Mouse (Mus musculus) MEL (cell line): ENCODE data around the gene N6amt1.

Source experiments
- CTCF ChIP-seq, 3 experiments: IDR thresholded peaks in 2 of 3; conservative IDR thresholded peaks in 1 of 3; 2 replicates each; pipeline ENCODE4 v1.5.1; 2011 to 2012; ENCODE audit warnings: low read length in 3 of 3, low read depth in 2 of 3, mild to moderate bottlenecking in 2 of 3, improper control_type of control experiment in 1 of 3, inconsistent platforms in 1 of 3, mixed read lengths in 1 of 3, moderate library complexity in 1 of 3; ENCODE audit not compliant: control insufficient read depth in 1 of 3, insufficient read depth in 1 of 3, poor library complexity in 1 of 3, severe bottlenecking in 1 of 3
- E2F4 ChIP-seq: IDR thresholded peaks from 2 replicates; pipeline ENCODE4 v1.6.1; 2011; ENCODE audit warnings: low read depth, low read length, improper control_type of control experiment, borderline replicate concordance
- GATA1 ChIP-seq: IDR thresholded peaks from 2 replicates; pipeline ENCODE4 v1.6.1; 2011; ENCODE audit warnings: low read depth, low read length, improper control_type of control experiment
- JUND ChIP-seq: IDR thresholded peaks from 2 replicates; pipeline ENCODE4 v1.6.1; 2011; ENCODE audit warnings: low read depth, mild to moderate bottlenecking, improper control_type of control experiment, low read length
- MAX ChIP-seq: IDR thresholded peaks from 2 replicates; pipeline ENCODE4 v1.6.1; 2011; ENCODE audit warnings: low read length, improper control_type of control experiment
- POLR2A ChIP-seq, 2 experiments: IDR thresholded peaks; 2 replicates each; pipeline ENCODE4 v1.6.1; 2011 to 2012; ENCODE audit warnings: low read length in 2 of 2, mild to moderate bottlenecking in 2 of 2, control low read depth in 1 of 2, improper control_type of control experiment in 1 of 2, low read depth in 1 of 2, moderate library complexity in 1 of 2; ENCODE audit not compliant: control insufficient read depth in 1 of 2, insufficient read depth in 1 of 2, poor library complexity in 1 of 2
- POLR2AphosphoS5 ChIP-seq: IDR thresholded peaks from 2 replicates; pipeline ENCODE4 v1.6.1; 2012; ENCODE audit warnings: low read depth, borderline replicate concordance, mild to moderate bottlenecking, inconsistent platforms, low read length, moderate library complexity, mixed read lengths
- SIN3A ChIP-seq: IDR thresholded peaks from 2 replicates; pipeline ENCODE4 v1.6.1; 2012; ENCODE audit warnings: low read length, improper control_type of control experiment, inconsistent platforms
- ZC3H11A ChIP-seq: IDR thresholded peaks from 2 replicates; pipeline ENCODE4 v1.6.1; 2012; ENCODE audit warnings: low read depth, mild to moderate bottlenecking, inconsistent platforms, low read length, improper control_type of control experiment
- ZKSCAN1 ChIP-seq: IDR thresholded peaks from 2 replicates; pipeline ENCODE4 v1.6.1; 2012; ENCODE audit warnings: low read depth, mild to moderate bottlenecking, inconsistent platforms, low read length, improper control_type of control experiment, moderate library complexity
- ZMIZ1 ChIP-seq: IDR thresholded peaks from 2 replicates; pipeline ENCODE4 v1.6.1; 2012; ENCODE audit warnings: low read depth, mild to moderate bottlenecking, inconsistent platforms, low read length, improper control_type of control experiment, moderate library complexity

DNA sequence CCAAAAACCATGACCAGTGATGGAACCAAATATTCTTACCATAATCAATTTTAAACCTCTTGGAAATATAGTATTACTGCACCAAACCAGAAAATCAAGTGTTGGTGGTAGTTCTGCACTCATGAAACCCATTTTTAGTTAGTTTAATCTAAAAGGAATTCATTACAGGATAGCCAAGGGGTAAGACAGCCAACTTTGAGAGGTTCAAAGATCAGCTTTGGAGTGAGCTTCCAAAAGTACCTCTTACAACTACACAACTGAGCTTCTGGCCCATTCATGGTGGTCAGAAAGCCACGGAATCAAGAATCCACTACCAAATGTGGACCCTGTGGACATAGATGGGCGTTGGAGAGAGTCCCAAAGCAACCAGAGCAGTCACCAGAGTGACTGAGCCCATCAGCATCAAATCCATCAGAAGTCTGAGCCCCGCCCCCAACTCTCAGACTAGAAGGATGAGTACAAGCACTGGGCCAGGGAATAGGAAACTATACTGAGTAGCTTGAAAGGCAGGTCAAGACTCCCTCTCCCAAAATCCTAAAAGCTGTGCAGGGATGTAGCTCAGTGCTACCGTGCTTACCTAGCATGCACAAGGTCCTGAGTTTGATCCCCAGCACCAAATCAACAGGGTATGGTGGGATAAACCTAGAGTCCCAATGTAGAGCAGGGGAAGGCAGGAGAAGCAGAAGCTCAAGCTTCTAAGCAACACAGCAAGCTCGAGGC lies 2.4 kb upstream of the N6amt1 start:
- TF ChIP-seq ZC3H11A (no peak), POLR2A (IDR thresholded peaks at IDR 0.05; ENCODE audit: control insufficient read depth in 1 of 2, insufficient read depth in 1 of 2, low read depth in 1 of 2, low read length in 2 of 2, poor library complexity in 1 of 2) (no peak), POLR2AphosphoS5 (no peak), E2F4 (no peak), CTCF (IDR thresholded peaks at IDR 0.05 in 2 of 3, conservative IDR thresholded peaks at IDR 0.05 in 1 of 3; ENCODE audit: control insufficient read depth in 1 of 3, insufficient read depth in 1 of 3, low read depth in 2 of 3, low read length in 3 of 3, poor library complexity in 1 of 3, severe bottlenecking in 1 of 3) (no peak), GATA1 (no peak), MAX (no peak), ZMIZ1 (no peak), ZKSCAN1 (no peak), JUND (no peak), SIN3A (no peak)
